Mouse (Mus musculus) hindbrain, postnatal 0 days (tissue): ENCODE data around the gene Fam149a. TPM values are rescaled to one million over a fixed set of nuclear protein-coding genes. Genes with fewer than 3 reads are reported as not detected.

ENCODE experiments used
- ATAC-seq: fragments of 200-750 bp; cut with Nextera tagmentation; 2 replicates; pipeline ENCODE4 v1.8.0; 2017; ENCODE audit warnings: mild to moderate bottlenecking, moderate TSS enrichment, moderate library complexity
- DNase-seq: peaks from one replicate; pipeline ENCODE4 v3.0.0-alpha.2; 2015; ENCODE audit warnings: low spot score
- H3K27ac ChIP-seq: fragments of 300-500 bp; sonication (generic); 2 replicates; pipeline ENCODE4 v1.5.1; 2014; ENCODE audit warnings: mild to moderate bottlenecking
- H3K27me3 ChIP-seq: fragments of 300-500 bp; sonication (generic); 2 replicates; pipeline ENCODE4 v1.6.1; 2014; ENCODE audit warnings: low read length, mixed read lengths; ENCODE audit not compliant: insufficient read depth
- H3K36me3 ChIP-seq: fragments of 300-500 bp; sonication (generic); 2 replicates; pipeline ENCODE4 v1.6.1; 2014; ENCODE audit warnings: low read length, mixed read lengths; ENCODE audit not compliant: insufficient read depth
- H3K4me1 ChIP-seq: fragments of 300-500 bp; sonication (generic); 2 replicates; pipeline ENCODE4 v1.6.1; 2014; ENCODE audit warnings: antibody characterized with exemption, low read length, mixed read lengths; ENCODE audit not compliant: insufficient read depth
- H3K4me2 ChIP-seq: fragments of 300-500 bp; sonication (generic); 2 replicates; pipeline ENCODE4 v1.6.1; 2014; ENCODE audit warnings: low read depth, mild to moderate bottlenecking, low read length, moderate library complexity, mixed read lengths
- H3K4me3 ChIP-seq: fragments of 300-500 bp; sonication (generic); 2 replicates; pipeline ENCODE4 v1.5.1; 2014; ENCODE audit warnings: low read length
- H3K9ac ChIP-seq: fragments of 300-500 bp; sonication (generic); replicated peaks from 2 replicates; pipeline ENCODE4 v1.6.1; 2014; ENCODE audit warnings: mild to moderate bottlenecking, low read length, moderate library complexity, mixed read lengths
- H3K9me3 ChIP-seq: fragments of 300-500 bp; sonication (generic); 2 replicates; pipeline ENCODE4 v1.6.1; 2016; ENCODE audit warnings: low read length, mixed read lengths
- CTCF ChIP-seq: IDR thresholded peaks from 2 replicates; pipeline ENCODE4 v1.5.1; 2016; ENCODE audit warnings: antibody characterized with exemption, control low read depth, low read depth
- WGBS: fragments of 180-500 bp; shearing (Covaris S2); extraction: QIAGEN DNeasy Blood & Tissue Kit; methylation state at CpG from one replicate; pipeline ENCODE4 v1.1.7; 2014; 5-methylcytosine and 5-hydroxymethylcytosine counted together
- polyA plus RNA-seq: library from polyadenylated mRNA; unstranded; fragments of >200 nt; fragmentation: Nextera tagmentation; extraction: Ambion mirVana; gene quantifications from 2 replicates; pipeline ENCODE4 v1.2.1, GENCODE M21; 2015
- total RNA-seq: library from RNA; depleted of rRNA; stranded (reverse); fragments of >200 nt; gene quantifications from 2 replicates; pipeline ENCODE4 v1.2.3, GENCODE M21; 2014

Fam149a gene
- total and polyA plus RNA-seq, 2 experiments from 2014 or later = 20.2 to 24.6 TPM

GRCm38 (mm10) chr8:45359091-45359605 lies 22.9 kb downstream of the Fam149a start:
- ATAC-seq (0 out of 2 replicates have a peak, but pooled peaks have one; percentile 10), DNase-seq (peak; percentile 44)
- peak; percentile 42 for TF ChIP-seq CTCF
- H3K27ac ChIP-seq = peak overlapping the region; percentile 73
- 0 out of 2 replicates have a peak, but pooled peaks cover 2% of the 10 kb centered on the region for H3K4me1 ChIP-seq
- H3K9me3 ChIP-seq = no peaks in the 10 kb centered on the region
- peak overlapping the region; percentile 58; the same call in 1 of the 2 replicates for H3K4me3 ChIP-seq
- no peaks in the 10 kb centered on the region for H3K27me3 ChIP-seq
- H3K9ac ChIP-seq = peak overlapping the region; percentile 88; the same call in 1 of the 2 replicates
- no peaks in the 10 kb centered on the region for H3K36me3 ChIP-seq
- peak overlapping the region; percentile 85 for H3K4me2 ChIP-seq
- 80% methylated on average over 6 of the region's 6 CpGs for WGBS

DNA sequence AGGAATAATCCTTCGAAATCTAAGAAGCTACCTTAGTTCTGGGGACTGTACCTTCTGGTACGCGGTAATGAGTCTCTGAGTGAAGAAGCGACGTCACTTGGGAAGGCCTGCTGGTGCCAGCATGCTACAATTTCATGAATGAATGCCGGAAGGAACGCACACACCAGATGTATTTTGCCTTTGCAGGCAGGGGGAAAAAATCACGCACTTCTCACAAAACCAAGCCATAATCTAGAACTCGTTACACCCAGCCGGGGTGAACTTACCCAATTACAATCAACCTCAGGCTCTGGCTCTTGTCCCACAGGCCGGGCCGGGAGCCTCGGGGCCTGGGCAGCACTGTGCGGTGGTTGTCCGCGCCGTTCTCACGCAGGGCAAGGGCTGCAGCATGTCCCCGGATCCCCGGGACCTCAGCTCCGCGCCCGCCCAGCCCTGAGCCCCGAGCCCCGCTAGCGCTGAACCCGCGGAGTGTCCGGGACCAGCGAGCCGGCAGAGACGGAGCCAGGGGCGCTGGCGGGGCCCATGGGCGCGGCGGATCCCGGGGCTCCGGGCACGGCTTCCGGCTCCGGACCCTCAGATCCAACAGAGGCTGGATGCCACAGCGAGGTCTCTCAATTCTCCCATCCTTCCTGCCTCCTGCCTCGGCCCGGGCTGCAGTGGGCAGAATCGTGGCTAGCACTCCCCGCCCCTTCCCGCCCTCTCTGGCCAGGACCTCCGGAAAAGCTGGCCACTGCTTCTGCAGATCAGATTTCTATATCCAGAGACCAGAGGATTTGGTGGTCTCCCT lies 23.8 kb downstream of the Fam149a start:
- Histone ChIP-seq H3K9ac (peak overlapping the region; percentile 88), H3K27ac (peak overlapping the region; percentile 73), H3K4me2 (peak overlapping the region; percentile 85), H3K36me3 (no peaks in the 10 kb centered on the region), H3K27me3 (no peaks in the 10 kb centered on the region), H3K9me3 (no peaks in the 10 kb centered on the region), H3K4me1 (0 out of 2 replicates have a peak, but pooled peaks cover 2% of the 10 kb centered on the region), H3K4me3 (peak overlapping the region; percentile 58)
- no peak for TF ChIP-seq CTCF
- DNase-seq (peak; percentile 65), ATAC-seq (peak; percentile 88)
- 2% methylated on average over 49 of the region's 49 CpGs for WGBS

DNA sequence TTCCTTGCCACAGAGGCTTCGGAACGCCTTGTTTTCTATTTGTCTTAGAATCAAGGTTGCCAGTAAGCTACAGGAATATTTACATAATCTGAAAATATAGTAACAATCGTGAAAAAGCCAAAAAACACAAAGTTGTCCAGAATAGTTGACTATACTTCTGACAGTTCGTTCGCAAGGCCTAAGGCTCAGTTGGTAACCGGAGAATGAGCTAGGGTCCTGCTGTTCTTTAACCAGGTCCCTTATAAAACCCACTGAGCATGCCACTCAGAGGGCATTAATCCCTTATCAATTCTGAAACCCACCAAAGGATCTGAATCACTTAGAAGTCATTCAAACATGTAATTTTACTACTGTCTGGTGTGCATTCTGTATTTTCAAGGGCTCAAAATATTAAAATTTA lies 26.3 kb downstream of the Fam149a start:
- WGBS = 82% methylated on average over 6 of the region's 6 CpGs
- Histone ChIP-seq H3K36me3 (peaks cover 15% of the 10 kb centered on the region), H3K27me3 (no peaks in the 10 kb centered on the region), H3K9me3 (no peaks in the 10 kb centered on the region), H3K4me3 (no peak overlapping the region), H3K9ac (no peak overlapping the region), H3K27ac (no peak overlapping the region), H3K4me2 (no peak overlapping the region), H3K4me1 (0 out of 2 replicates have a peak, but pooled peaks cover 2% of the 10 kb centered on the region)
- DNase-seq = no peak
- no peak for TF ChIP-seq CTCF
- ATAC-seq = no peak

- Histone ChIP-seq H3K4me3 (no peak overlapping the region), H3K4me1 (no peaks in the 10 kb centered on the region), H3K27me3 (no peaks in the 10 kb centered on the region), H3K9me3 (no peaks in the 10 kb centered on the region), H3K27ac (no peak overlapping the region), H3K4me2 (no peak overlapping the region), H3K36me3 (peaks cover 3% of the 10 kb centered on the region; the same call in 1 of the 2 replicates), H3K9ac (no peak overlapping the region)
- peak; percentile 51; the same call in 1 of the 2 replicates for ATAC-seq
- DNase-seq = peak; percentile 78
- peak; percentile 97 for TF ChIP-seq CTCF
- WGBS = 18% methylated on average over 6 of the region's 6 CpGs
Observed at GRCm38 (mm10) chr8:45345031-45345430, 37.1 kb downstream of the Fam149a start.

GRCm38 (mm10) chr8:45344298-45344697 lies 37.8 kb downstream of the Fam149a start:
- H3K36me3 ChIP-seq = peaks cover 5% of the 10 kb centered on the region; the same call in 1 of the 2 replicates
- 93% methylated on average over 8 of the region's 8 CpGs for WGBS
- no peak overlapping the region for H3K27ac ChIP-seq
- no peak overlapping the region for H3K4me2 ChIP-seq
- H3K4me3 ChIP-seq = no peak overlapping the region
- H3K4me1 ChIP-seq = no peaks in the 10 kb centered on the region
- H3K9me3 ChIP-seq = no peaks in the 10 kb centered on the region
- ATAC-seq = no peak
- H3K27me3 ChIP-seq = no peaks in the 10 kb centered on the region
- no peak overlapping the region for H3K9ac ChIP-seq
- DNase-seq = no peak
- TF ChIP-seq CTCF = no peak

GRCm38 (mm10) chr8:45341630-45342628 lies 40.2 kb downstream of the Fam149a start:
- no peak overlapping the region for H3K27ac ChIP-seq
- H3K4me3 ChIP-seq = no peak overlapping the region
- WGBS = 87% methylated on average over 12 of the region's 12 CpGs
- ATAC-seq (no peak), DNase-seq (no peak)
- no peak overlapping the region for H3K4me2 ChIP-seq
- no peaks in the 10 kb centered on the region for H3K9me3 ChIP-seq
- no peak for TF ChIP-seq CTCF
- H3K27me3 ChIP-seq = no peaks in the 10 kb centered on the region
- no peaks in the 10 kb centered on the region for H3K4me1 ChIP-seq
- H3K9ac ChIP-seq = no peak overlapping the region
- H3K36me3 ChIP-seq = peaks cover 5% of the 10 kb centered on the region; the same call in 1 of the 2 replicates
